Mouse (Mus musculus) cerebellum, adult 2 months (tissue): Measurements from ENCODE around the gene Pik3r3.
A peak's percentile ranks its signal among the peaks of the same experiment; 100 is the strongest.

Experiments
- CTCF ChIP-seq: fragments of 200-500 bp; IDR thresholded peaks from 2 replicates; pipeline ENCODE4 v1.5.1; 2011; ENCODE audit warnings: low read depth, mild to moderate bottlenecking, control low read depth, low read length, moderate library complexity, borderline replicate concordance; ENCODE audit not compliant: insufficient read depth
- POLR2A ChIP-seq: fragments of 200-500 bp; IDR thresholded peaks from 2 replicates; pipeline ENCODE4 v1.6.1; 2011; ENCODE audit warnings: low read length, control low read depth, borderline replicate concordance; ENCODE audit not compliant: insufficient read depth

DNA sequence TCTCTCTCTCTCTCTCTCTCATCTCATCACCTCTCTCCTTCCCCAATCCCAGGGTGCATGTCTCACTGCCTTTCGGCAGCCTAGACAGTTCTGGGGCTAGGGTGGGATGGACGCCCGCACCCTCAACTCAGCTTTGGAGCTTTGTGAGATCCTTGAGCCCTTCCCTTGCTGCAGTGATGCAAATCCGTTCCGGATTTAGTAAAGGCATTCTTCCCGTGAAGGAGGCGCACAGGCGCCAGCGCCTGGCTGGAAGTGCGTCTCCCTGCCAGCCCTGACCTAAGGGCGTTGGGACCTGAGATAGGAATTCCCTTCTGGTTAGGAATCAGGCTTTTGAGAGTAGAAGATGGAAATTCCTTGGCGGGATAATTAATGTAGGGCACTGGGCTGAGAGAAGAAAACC lies 38.7 kb upstream of the Pik3r3 start:
- no peak for TF ChIP-seq CTCF
- peak; percentile 47; the same call in 1 of the 2 replicates for TF ChIP-seq POLR2A
